Mouse (Mus musculus): ENCODE results near the gene Tmco4.

Tmco4 gene

GRCm38 (mm10) chr4:138994389-138994788 lies 21.7 kb downstream of the Tmco4 start:
- H3K27me3 ChIP-seq (ENCODE audit: control insufficient read depth, insufficient read depth, low read length, poor library complexity, severe bottlenecking), result no peaks in the 10 kb centered on the region
- peaks cover 11% of the 10 kb centered on the region for H3K36me3 ChIP-seq (ENCODE audit: control insufficient read depth, insufficient read depth, low read length, poor library complexity, severe bottlenecking)
- DNase-seq (ENCODE audit: low read depth, low spot score), result no peak

- H3K27me3 ChIP-seq (ENCODE audit: control insufficient read depth, insufficient read depth, low read length, poor library complexity, severe bottlenecking), result no peaks in the 10 kb centered on the region
- DNase-seq (ENCODE audit: low read depth, low spot score), result peak; percentile 45
Observed at GRCm38 (mm10) chr4:138996410-138996809, 23.7 kb downstream of the Tmco4 start.

GRCm38 (mm10) chr4:138997121-138997520 lies 24.4 kb downstream of the Tmco4 start:
- H3K36me3 ChIP-seq (ENCODE audit: control insufficient read depth, insufficient read depth, low read length, poor library complexity, severe bottlenecking), result peaks cover 9% of the 10 kb centered on the region
- peak; percentile 29 for DNase-seq (ENCODE audit: low read depth, low spot score)
- no peaks in the 10 kb centered on the region for H3K27me3 ChIP-seq (ENCODE audit: control insufficient read depth, insufficient read depth, low read length, poor library complexity, severe bottlenecking)

More at GRCm38 (mm10) chr4:138996410-138996809, 23.7 kb downstream of the Tmco4 start:
- peaks cover 9% of the 10 kb centered on the region for H3K36me3 ChIP-seq (ENCODE audit: control insufficient read depth, insufficient read depth, low read length, poor library complexity, severe bottlenecking)

GRCm38 (mm10) chr4:138998611-138999010 lies 25.9 kb downstream of the Tmco4 start:
- H3K36me3 ChIP-seq (ENCODE audit: control insufficient read depth, insufficient read depth, low read length, poor library complexity, severe bottlenecking), result peaks cover 7% of the 10 kb centered on the region
- DNase-seq (ENCODE audit: low read depth, low spot score), result no peak
- H3K27me3 ChIP-seq (ENCODE audit: control insufficient read depth, insufficient read depth, low read length, poor library complexity, severe bottlenecking), result no peaks in the 10 kb centered on the region

GRCm38 (mm10) chr4:139001026-139001425 lies 28.3 kb downstream of the Tmco4 start:
- Histone ChIP-seq H3K27me3 (ENCODE audit: control insufficient read depth, insufficient read depth, low read length, poor library complexity, severe bottlenecking) (no peaks in the 10 kb centered on the region), H3K36me3 (ENCODE audit: control insufficient read depth, insufficient read depth, low read length, poor library complexity, severe bottlenecking) (peaks cover 5% of the 10 kb centered on the region)
- DNase-seq (ENCODE audit: low read depth, low spot score), result no peak

- H3K36me3 ChIP-seq (ENCODE audit: control insufficient read depth, insufficient read depth, low read length, poor library complexity, severe bottlenecking), result peaks cover 2% of the 10 kb centered on the region
- H3K27me3 ChIP-seq (ENCODE audit: control insufficient read depth, insufficient read depth, low read length, poor library complexity, severe bottlenecking), result no peaks in the 10 kb centered on the region
- no peak for DNase-seq (ENCODE audit: low read depth, low spot score)
Observed at GRCm38 (mm10) chr4:139001433-139001832, 28.7 kb downstream of the Tmco4 start.

GRCm38 (mm10) chr4:139004067-139004466 lies 31.4 kb downstream of the Tmco4 start:
- Histone ChIP-seq H3K36me3 (ENCODE audit: control insufficient read depth, insufficient read depth, low read length, poor library complexity, severe bottlenecking) (no peaks in the 10 kb centered on the region), H3K27me3 (ENCODE audit: control insufficient read depth, insufficient read depth, low read length, poor library complexity, severe bottlenecking) (no peaks in the 10 kb centered on the region)
- DNase-seq (ENCODE audit: low read depth, low spot score), result no peak

GRCm38 (mm10) chr4:139005214-139005613 lies 32.5 kb downstream of the Tmco4 start:
- no peaks in the 10 kb centered on the region for H3K36me3 ChIP-seq (ENCODE audit: control insufficient read depth, insufficient read depth, low read length, poor library complexity, severe bottlenecking)
- no peaks in the 10 kb centered on the region for H3K27me3 ChIP-seq (ENCODE audit: control insufficient read depth, insufficient read depth, low read length, poor library complexity, severe bottlenecking)
- DNase-seq (ENCODE audit: low read depth, low spot score), result no peak

GRCm38 (mm10) chr4:139007353-139007752 lies 34.7 kb downstream of the Tmco4 start:
- Histone ChIP-seq H3K27me3 (ENCODE audit: control insufficient read depth, insufficient read depth, low read length, poor library complexity, severe bottlenecking) (no peaks in the 10 kb centered on the region), H3K36me3 (ENCODE audit: control insufficient read depth, insufficient read depth, low read length, poor library complexity, severe bottlenecking) (0 out of 2 replicates have a peak, but pooled peaks cover 2% of the 10 kb centered on the region)
- DNase-seq (ENCODE audit: low read depth, low spot score), result no peak

- no peak for DNase-seq (ENCODE audit: low read depth, low spot score)
- H3K36me3 ChIP-seq (ENCODE audit: control insufficient read depth, insufficient read depth, low read length, poor library complexity, severe bottlenecking), result 0 out of 2 replicates have a peak, but pooled peaks cover 2% of the 10 kb centered on the region
- H3K27me3 ChIP-seq (ENCODE audit: control insufficient read depth, insufficient read depth, low read length, poor library complexity, severe bottlenecking), result no peaks in the 10 kb centered on the region
Observed at GRCm38 (mm10) chr4:139007981-139008536, 35.4 kb downstream of the Tmco4 start.

GRCm38 (mm10) chr4:139011201-139011702 lies 38.6 kb downstream of the Tmco4 start:
- Histone ChIP-seq H3K36me3 (ENCODE audit: control insufficient read depth, insufficient read depth, low read length, poor library complexity, severe bottlenecking) (peaks cover 4% of the 10 kb centered on the region), H3K27me3 (ENCODE audit: control insufficient read depth, insufficient read depth, low read length, poor library complexity, severe bottlenecking) (no peaks in the 10 kb centered on the region)
- no peak for DNase-seq (ENCODE audit: low read depth, low spot score)

GRCm38 (mm10) chr4:139013281-139013680 lies 40.6 kb downstream of the Tmco4 start:
- peaks cover 4% of the 10 kb centered on the region for H3K36me3 ChIP-seq (ENCODE audit: control insufficient read depth, insufficient read depth, low read length, poor library complexity, severe bottlenecking)
- no peak for DNase-seq (ENCODE audit: low read depth, low spot score)

GRCm38 (mm10) chr4:139014793-139015192 lies 42.1 kb downstream of the Tmco4 start:
- Histone ChIP-seq H3K27me3 (ENCODE audit: control insufficient read depth, insufficient read depth, low read length, poor library complexity, severe bottlenecking) (no peaks in the 10 kb centered on the region), H3K36me3 (ENCODE audit: control insufficient read depth, insufficient read depth, low read length, poor library complexity, severe bottlenecking) (peaks cover 4% of the 10 kb centered on the region)
- DNase-seq (ENCODE audit: low read depth, low spot score), result peak; percentile 31

More at GRCm38 (mm10) chr4:139013281-139013680, 40.6 kb downstream of the Tmco4 start:
- no peaks in the 10 kb centered on the region for H3K27me3 ChIP-seq (ENCODE audit: control insufficient read depth, insufficient read depth, low read length, poor library complexity, severe bottlenecking)

GRCm38 (mm10) chr4:139018388-139018787 lies 45.7 kb downstream of the Tmco4 start:
- peaks cover 10% of the 10 kb centered on the region for H3K36me3 ChIP-seq (ENCODE audit: control insufficient read depth, insufficient read depth, low read length, poor library complexity, severe bottlenecking)
- no peak for DNase-seq (ENCODE audit: low read depth, low spot score)
- no peaks in the 10 kb centered on the region for H3K27me3 ChIP-seq (ENCODE audit: control insufficient read depth, insufficient read depth, low read length, poor library complexity, severe bottlenecking)

- Histone ChIP-seq H3K27me3 (ENCODE audit: control insufficient read depth, insufficient read depth, low read length, poor library complexity, severe bottlenecking) (no peaks in the 10 kb centered on the region), H3K36me3 (ENCODE audit: control insufficient read depth, insufficient read depth, low read length, poor library complexity, severe bottlenecking) (peaks cover 9% of the 10 kb centered on the region)
- DNase-seq (ENCODE audit: low read depth, low spot score), result no peak
Observed at GRCm38 (mm10) chr4:139018976-139019375, 46.3 kb downstream of the Tmco4 start.

- H3K36me3 ChIP-seq (ENCODE audit: control insufficient read depth, insufficient read depth, low read length, poor library complexity, severe bottlenecking), result peaks cover 9% of the 10 kb centered on the region
- no peaks in the 10 kb centered on the region for H3K27me3 ChIP-seq (ENCODE audit: control insufficient read depth, insufficient read depth, low read length, poor library complexity, severe bottlenecking)
- DNase-seq (ENCODE audit: low read depth, low spot score), result no peak
Observed at GRCm38 (mm10) chr4:139019413-139019812, 46.7 kb downstream of the Tmco4 start.
